ENCODE assay signal across 11 mouse cellular contexts in genomic region chr16:96845475-96846098, GRCm38 (mm10).
DNase-seq lines count a peak whose midpoint lies in the region; ATAC-seq and TF ChIP-seq lines count a peak whose summit lies in the region.
"Had no signal": no experiment of that assay in that cellular context is flagged by ENCODE, and none has a peak within 500 bp of the region (broad histone marks: within the 10 kb centered on the region; RNA-seq: fewer than 3 reads in every experiment).

No protein-coding gene starts in this region.

- TF ChIP-seq EP300 in ES-Bruce4 (IDR thresholded peaks at IDR 0.05; ENCODE audit: insufficient read depth, low read depth, low read length) = peak; percentile 67; the same call in 1 of the 2 replicates
- no peak for TF ChIP-seq EP300 in stomach, postnatal 0 days (optimal IDR thresholded peaks at IDR 0.05)

- no peaks in the 10 kb centered on the region for H3K27me3 ChIP-seq in kidney, embryonic 14.5 days (ENCODE audit: control insufficient read depth, insufficient read depth, low read length)
- no peaks in the 10 kb centered on the region for H3K27me3 ChIP-seq in ES-Bruce4 (ENCODE audit: control insufficient read depth, insufficient read depth, low read length, poor library complexity, severe bottlenecking)
- no peaks in the 10 kb centered on the region for H3K27me3 ChIP-seq in forebrain, embryonic 15.5 days
- H3K27me3 ChIP-seq in midbrain, embryonic 12.5 days = no peaks in the 10 kb centered on the region
- H3K27me3 ChIP-seq in stomach, postnatal 0 days (ENCODE audit: control insufficient read depth, insufficient read depth, low read length) = no peaks in the 10 kb centered on the region

- TF ChIP-seq POLR2A in ES-Bruce4 (IDR thresholded peaks at IDR 0.05; ENCODE audit: insufficient read depth, low read length) = no peak

- no peaks in the 10 kb centered on the region for H3K4me1 ChIP-seq in kidney, embryonic 14.5 days (ENCODE audit: control insufficient read depth, insufficient read depth, low read length)
- H3K4me1 ChIP-seq in ES-Bruce4 (ENCODE audit: control insufficient read depth, insufficient read depth, low read length) = peaks cover 8% of the 10 kb centered on the region
- H3K4me1 ChIP-seq in forebrain, embryonic 15.5 days = peaks cover 45% of the 10 kb centered on the region
- peaks cover 35% of the 10 kb centered on the region for H3K4me1 ChIP-seq in midbrain, embryonic 12.5 days
- no peaks in the 10 kb centered on the region for H3K4me1 ChIP-seq in stomach, postnatal 0 days (replicated peaks; ENCODE audit: control insufficient read depth, insufficient read depth)

- no peak overlapping the region for H3K9ac ChIP-seq in kidney, embryonic 14.5 days (ENCODE audit: low read depth, low read length)
- H3K9ac ChIP-seq in ES-Bruce4 (ENCODE audit: low read depth, poor library complexity, severe bottlenecking) = no peak overlapping the region
- H3K9ac ChIP-seq in forebrain, embryonic 15.5 days (replicated peaks) = no peak overlapping the region
- no peak overlapping the region for H3K9ac ChIP-seq in midbrain, embryonic 12.5 days (replicated peaks)
- no peak overlapping the region for H3K9ac ChIP-seq in stomach, postnatal 0 days (ENCODE audit: low read length)

- H3K27ac ChIP-seq in kidney, embryonic 14.5 days (ENCODE audit: low read depth, low read length) = no peak overlapping the region
- H3K27ac ChIP-seq in ES-Bruce4 (ENCODE audit: insufficient read depth, low read length) = no peak overlapping the region
- H3K27ac ChIP-seq in forebrain, embryonic 15.5 days (replicated peaks) = peak overlapping the region; percentile 88
- H3K27ac ChIP-seq in midbrain, embryonic 12.5 days (replicated peaks) = peak overlapping the region; percentile 31
- no peak overlapping the region for H3K27ac ChIP-seq in stomach, postnatal 0 days (replicated peaks)
- H3K27ac ChIP-seq: heart, embryonic 10.5 days had no signal

- TF ChIP-seq CTCF in ES-Bruce4 (IDR thresholded peaks at IDR 0.05; ENCODE audit: low read depth, low read length) = no peak
- no peak for TF ChIP-seq CTCF in stomach, postnatal 0 days (IDR thresholded peaks at IDR 0.05; ENCODE audit: low read depth)

- H3K4me2 ChIP-seq in kidney, embryonic 14.5 days (replicated peaks; ENCODE audit: low read depth, low read length) = no peak overlapping the region
- no peak overlapping the region for H3K4me2 ChIP-seq in forebrain, embryonic 15.5 days (replicated peaks)
- H3K4me2 ChIP-seq in midbrain, embryonic 12.5 days (replicated peaks) = no peak overlapping the region
- no peak overlapping the region for H3K4me2 ChIP-seq in stomach, postnatal 0 days (replicated peaks; ENCODE audit: low read depth)

- 0 out of 2 replicates have a peak, but pooled peaks have one; percentile 55 for ATAC-seq in kidney, embryonic 14.5 days (ENCODE audit: low FRiP score, low TSS enrichment)
- ATAC-seq in forebrain, embryonic 15.5 days (replicated peaks) = 0 out of 2 replicates have a peak, but pooled peaks have one; percentile 3
- peak; percentile 7; the same call in 1 of the 2 replicates for ATAC-seq in midbrain, embryonic 12.5 days (ENCODE audit: low FRiP score, low read depth)
- no peak for ATAC-seq in stomach, postnatal 0 days (ENCODE audit: low FRiP score, low TSS enrichment)

- H3K9me3 ChIP-seq in kidney, embryonic 14.5 days (ENCODE audit: control insufficient read depth, low read length) = no peaks in the 10 kb centered on the region
- H3K9me3 ChIP-seq in ES-Bruce4 (replicated peaks; ENCODE audit: control insufficient read depth, insufficient read depth, low read length, poor library complexity, severe bottlenecking) = no peaks in the 10 kb centered on the region
- H3K9me3 ChIP-seq in forebrain, embryonic 15.5 days = no peaks in the 10 kb centered on the region
- H3K9me3 ChIP-seq in midbrain, embryonic 12.5 days = no peaks in the 10 kb centered on the region
- H3K9me3 ChIP-seq in stomach, postnatal 0 days (ENCODE audit: control insufficient read depth, low read length) = no peaks in the 10 kb centered on the region
- H3K9me3 ChIP-seq: heart, embryonic 10.5 days had no signal

- intact Hi-C loops in left cerebral cortex, postnatal 14 days (cut with DNase I) = no loop called here

- H3K4me3 ChIP-seq in kidney, embryonic 14.5 days (ENCODE audit: low read length) = no peak overlapping the region
- H3K4me3 ChIP-seq in ES-Bruce4 (ENCODE audit: low read depth, low read length) = no peak overlapping the region
- H3K4me3 ChIP-seq in forebrain, embryonic 15.5 days = no peak overlapping the region
- H3K4me3 ChIP-seq in midbrain, embryonic 12.5 days = no peak overlapping the region
- no peak overlapping the region for H3K4me3 ChIP-seq in stomach, postnatal 0 days (ENCODE audit: low read depth, low read length)
- H3K4me3 ChIP-seq: heart, embryonic 10.5 days had no signal

- WGBS in kidney, embryonic 14.5 days = 76% methylated on average over 3 of the region's 3 CpGs
- 63% methylated on average over 3 of the region's 3 CpGs for WGBS in forebrain, embryonic 15.5 days
- WGBS in midbrain, embryonic 12.5 days = 61% methylated on average over 3 of the region's 3 CpGs
- 81% methylated on average over 3 of the region's 3 CpGs for WGBS in stomach, postnatal 0 days

- H3K36me3 ChIP-seq in kidney, embryonic 14.5 days (ENCODE audit: control insufficient read depth, insufficient read depth, low read length) = no peaks in the 10 kb centered on the region
- H3K36me3 ChIP-seq in ES-Bruce4 (ENCODE audit: control insufficient read depth, insufficient read depth, low read length, poor library complexity, severe bottlenecking) = no peaks in the 10 kb centered on the region
- no peaks in the 10 kb centered on the region for H3K36me3 ChIP-seq in forebrain, embryonic 15.5 days
- H3K36me3 ChIP-seq in midbrain, embryonic 12.5 days = no peaks in the 10 kb centered on the region
- no peaks in the 10 kb centered on the region for H3K36me3 ChIP-seq in stomach, postnatal 0 days (ENCODE audit: control insufficient read depth, insufficient read depth, low read length)
- H3K36me3 ChIP-seq: heart, embryonic 10.5 days had no signal

- no peak for DNase-seq in kidney, postnatal 36 days
- no peak for DNase-seq in left cerebral cortex, postnatal 14 days (ENCODE audit: low spot score in 2 of 2)
- DNase-seq in stomach, postnatal 0 days (ENCODE audit: low spot score) = no peak
- DNase-seq in layer of hippocampus, postnatal 14 days (ENCODE audit: low spot score in 2 of 2) = no peak
- DNase-seq: cerebellum, adult 18-20 months; heart, postnatal 4 days had no signal

Comparison
In these comparisons a context has a peak if more than half of its experiments do, and no peak if none do; other contexts are left out.
1. H3K27ac ChIP-seq: peak in forebrain, embryonic 15.5 days (single experiment) and midbrain, embryonic 12.5 days (single experiment); none in kidney, embryonic 14.5 days (single experiment), ES-Bruce4 (single experiment) and stomach, postnatal 0 days (single experiment).